Mouse (Mus musculus): ENCODE measurements at regions not wholly inside any gene's neighbourhood (a gene's known extent, or its start where the extent isn't known, plus 50 kb on each side); places are given as distances from the start of the nearest gene placed in this dataset.

DNA sequence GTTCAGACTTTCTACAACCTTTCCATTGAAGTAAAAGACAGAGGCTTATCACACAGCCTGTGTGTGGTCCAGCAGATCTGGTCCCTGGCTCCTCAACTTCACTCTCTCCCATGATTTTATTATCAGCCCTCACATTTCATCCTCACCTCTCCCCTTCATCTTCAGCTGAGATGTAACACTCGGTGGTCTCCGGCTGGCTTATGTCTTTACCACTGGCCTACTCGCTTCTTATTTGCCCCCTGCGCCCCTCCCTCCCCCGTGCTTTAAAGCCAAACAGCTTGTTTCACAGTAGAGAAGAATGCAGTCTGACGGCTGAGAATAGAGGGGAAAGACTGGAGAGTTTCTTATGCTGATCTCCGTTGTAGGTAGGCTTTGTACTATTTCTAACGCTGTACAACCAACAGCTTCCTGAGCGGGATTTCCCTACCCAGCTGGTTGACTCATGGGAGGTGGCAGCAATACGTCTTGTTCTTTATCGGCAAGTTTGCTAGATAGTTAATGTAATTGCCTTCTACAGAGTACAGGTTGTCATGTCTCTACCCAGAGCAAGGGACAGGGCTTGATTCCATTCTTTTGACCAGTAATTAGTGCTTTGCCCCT, 152.9 kb upstream of the Cmc1 start:
- TF ChIP-seq CTCF (IDR thresholded peaks at IDR 0.05; ENCODE audit: low read depth, low read length): no peak
- TF ChIP-seq POLR2A (IDR thresholded peaks at IDR 0.05; ENCODE audit: extremely low read depth, insufficient read depth, low read length): no peak

All from liver, adult 2 months (tissue).